In genomic region chr19:45440554-45441175, GRCm38 (mm10) we compare ENCODE assay signal across 13 mouse cellular contexts.
A peak's percentile ranks its signal among the peaks of the same experiment; 100 is the strongest.
DNase-seq lines count a peak whose midpoint lies in the region; ATAC-seq and TF ChIP-seq lines count a peak whose summit lies in the region.
"Had no signal": no experiment of that assay in that cellular context is flagged by ENCODE, and none has a peak within 500 bp of the region (broad histone marks: within the 10 kb centered on the region; RNA-seq: fewer than 3 reads in every experiment).

No protein-coding gene starts in this region.

- H3K4me2 ChIP-seq in midbrain, embryonic 12.5 days (replicated peaks), result no peak overlapping the region
- H3K4me2 ChIP-seq in midbrain, postnatal 0 days (ENCODE audit: low read depth, low read length, poor library complexity, severe bottlenecking), result no peak overlapping the region
- H3K4me2 ChIP-seq in hindbrain, embryonic 15.5 days, result no peak overlapping the region
- H3K4me2 ChIP-seq in neural tube, embryonic 14.5 days (ENCODE audit: low read depth, low read length), result no peak overlapping the region
- H3K4me2 ChIP-seq: limb, embryonic 12.5 days had no signal

- H3K4me1 ChIP-seq in midbrain, embryonic 12.5 days, result peaks cover 21% of the 10 kb centered on the region
- no peaks in the 10 kb centered on the region for H3K4me1 ChIP-seq in midbrain, postnatal 0 days (ENCODE audit: insufficient read depth, low read length)
- H3K4me1 ChIP-seq in hindbrain, embryonic 15.5 days (replicated peaks), result peaks cover 26% of the 10 kb centered on the region
- peaks cover 25% of the 10 kb centered on the region for H3K4me1 ChIP-seq in neural tube, embryonic 14.5 days (ENCODE audit: control insufficient read depth, insufficient read depth, low read length)

- WGBS in midbrain, embryonic 12.5 days, result 35% methylated on average over 10 of the region's 10 CpGs
- 43% methylated on average over 10 of the region's 10 CpGs for WGBS in midbrain, postnatal 0 days
- 33% methylated on average over 10 of the region's 10 CpGs for WGBS in hindbrain, embryonic 15.5 days
- 27% methylated on average over 10 of the region's 10 CpGs for WGBS in neural tube, embryonic 14.5 days

- no peak for TF ChIP-seq CTCF in midbrain, postnatal 0 days (IDR thresholded peaks at IDR 0.05)

- H3K9ac ChIP-seq in midbrain, embryonic 12.5 days (replicated peaks), result no peak overlapping the region
- no peak overlapping the region for H3K9ac ChIP-seq in midbrain, postnatal 0 days (replicated peaks; ENCODE audit: low read length, poor library complexity, severe bottlenecking)
- H3K9ac ChIP-seq in hindbrain, embryonic 15.5 days, result no peak overlapping the region
- H3K9ac ChIP-seq in neural tube, embryonic 14.5 days (replicated peaks; ENCODE audit: low read depth, low read length), result no peak overlapping the region
- H3K9ac ChIP-seq: limb, embryonic 12.5 days had no signal

- DNase-seq in gastrocnemius, postnatal 25 days, result peak; percentile 45
- no peak for DNase-seq in gastrocnemius, postnatal 4 days (ENCODE audit: low spot score in 2 of 2)
- no peak for DNase-seq in midbrain, postnatal 0 days (ENCODE audit: low spot score)
- DNase-seq in adrenal gland, adult 8-10 months, result no peak
- DNase-seq in thymus, postnatal 0 days (ENCODE audit: low spot score), result no peak
- DNase-seq: gastrocnemius, postnatal 36 days; kidney, adult 9 months; layer of hippocampus, postnatal 36 days; thymus, postnatal 14 days had no signal

- H3K27ac ChIP-seq in midbrain, embryonic 12.5 days (replicated peaks), result peak overlapping the region; percentile 56
- no peak overlapping the region for H3K27ac ChIP-seq in midbrain, postnatal 0 days (ENCODE audit: low read depth, low read length)
- H3K27ac ChIP-seq in hindbrain, embryonic 15.5 days (replicated peaks), result 0 out of 2 replicates have a peak overlapping the region, but pooled peaks have one; percentile 15
- peak overlapping the region; percentile 60; the same call in 1 of the 2 replicates for H3K27ac ChIP-seq in neural tube, embryonic 14.5 days (ENCODE audit: low read depth, low read length)
- H3K27ac ChIP-seq: limb, embryonic 12.5 days had no signal

- no peak overlapping the region for H3K4me3 ChIP-seq in midbrain, embryonic 12.5 days
- H3K4me3 ChIP-seq in midbrain, postnatal 0 days (ENCODE audit: low read depth, low read length), result no peak overlapping the region
- no peak overlapping the region for H3K4me3 ChIP-seq in hindbrain, embryonic 15.5 days
- no peak overlapping the region for H3K4me3 ChIP-seq in neural tube, embryonic 14.5 days (ENCODE audit: low read depth, low read length)
- H3K4me3 ChIP-seq: limb, embryonic 12.5 days had no signal

- no peaks in the 10 kb centered on the region for H3K9me3 ChIP-seq in midbrain, embryonic 12.5 days
- H3K9me3 ChIP-seq in midbrain, postnatal 0 days (ENCODE audit: low read length), result no peaks in the 10 kb centered on the region
- no peaks in the 10 kb centered on the region for H3K9me3 ChIP-seq in hindbrain, embryonic 15.5 days
- H3K9me3 ChIP-seq in neural tube, embryonic 14.5 days (ENCODE audit: control insufficient read depth, low read length), result no peaks in the 10 kb centered on the region
- H3K9me3 ChIP-seq: limb, embryonic 12.5 days had no signal

- H3K36me3 ChIP-seq in midbrain, embryonic 12.5 days, result no peaks in the 10 kb centered on the region
- H3K36me3 ChIP-seq in midbrain, postnatal 0 days (ENCODE audit: insufficient read depth, low read length), result no peaks in the 10 kb centered on the region
- H3K36me3 ChIP-seq in hindbrain, embryonic 15.5 days, result no peaks in the 10 kb centered on the region
- no peaks in the 10 kb centered on the region for H3K36me3 ChIP-seq in neural tube, embryonic 14.5 days (ENCODE audit: control insufficient read depth, insufficient read depth, low read length)

- H3K27me3 ChIP-seq in midbrain, embryonic 12.5 days, result peaks cover 3% of the 10 kb centered on the region; the same call in 1 of the 2 replicates
- no peaks in the 10 kb centered on the region for H3K27me3 ChIP-seq in midbrain, postnatal 0 days (ENCODE audit: insufficient read depth, low read length)
- H3K27me3 ChIP-seq in hindbrain, embryonic 15.5 days, result no peaks in the 10 kb centered on the region
- H3K27me3 ChIP-seq in neural tube, embryonic 14.5 days (ENCODE audit: control insufficient read depth, insufficient read depth, low read length), result no peaks in the 10 kb centered on the region
- H3K27me3 ChIP-seq: limb, embryonic 12.5 days had no signal

- ATAC-seq in midbrain, embryonic 12.5 days (ENCODE audit: low FRiP score, low read depth), result no peak
- no peak for ATAC-seq in midbrain, postnatal 0 days (ENCODE audit: low FRiP score)
- ATAC-seq in hindbrain, embryonic 15.5 days (ENCODE audit: low FRiP score, low read depth), result no peak
- ATAC-seq in neural tube, embryonic 14.5 days (ENCODE audit: low read depth), result no peak
